Mouse (Mus musculus): ENCODE measurements around the gene Lamc2.

GRCm38 (mm10) chr1:153210198-153210597 is 24.0 kb upstream of the Lamc2 start:
- no peak for TF ChIP-seq GATA1 (IDR thresholded peaks at IDR 0.05; ENCODE audit: low read length)
- TF ChIP-seq TAL1 (IDR thresholded peaks at IDR 0.05; ENCODE audit: low read length) = no peak
